Mouse (Mus musculus) layer of hippocampus, postnatal 25 days (tissue): ENCODE results near the gene Rbm20. TPM values are rescaled to one million over a fixed set of nuclear protein-coding genes. Genes with fewer than 3 reads are reported as not detected.

Source experiments
- DNase-seq, 2 experiments: peaks; one replicate each; pipeline ENCODE4 v3.0.0; 2022; ENCODE audit warnings: mixed read lengths in 2 of 2, low spot score in 1 of 2; ENCODE audit errors: extremely low spot score in 1 of 2
- total RNA-seq, 2 experiments: library from RNA; stranded (reverse); gene quantifications; 2 replicates each; pipeline ENCODE4 v1.2.3; 2021

Gene Rbm20
- total RNA-seq, 2 experiments from 2014 or later: 2.7 to 3.4 TPM

GRCm38 (mm10) chr19:53751420-53752185 lies 74.5 kb downstream of the Rbm20 start:
- no peak for DNase-seq

- no peak for DNase-seq
Observed at GRCm38 (mm10) chr19:53752993-53753392, 75.9 kb downstream of the Rbm20 start.

DNA sequence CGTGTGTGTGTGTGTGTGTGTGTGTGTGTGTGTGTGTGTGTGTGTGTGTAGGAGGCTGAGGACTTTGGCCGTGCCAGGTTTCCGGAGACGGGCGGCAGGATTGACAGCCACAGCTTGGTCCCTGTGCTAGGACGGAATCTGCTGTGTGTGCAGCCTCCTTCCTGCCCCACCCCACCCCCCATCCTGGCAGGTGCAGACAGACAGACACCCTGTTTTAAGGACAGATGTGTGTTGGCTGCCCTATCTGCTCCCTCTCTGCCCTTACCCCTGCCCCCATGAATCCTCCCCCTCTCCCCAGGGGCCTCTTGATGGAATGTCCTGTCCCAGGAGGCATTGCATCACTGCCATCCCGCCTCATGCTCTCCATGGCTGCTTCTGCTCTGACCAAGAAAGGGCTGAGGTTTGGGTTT lies 77.3 kb downstream of the Rbm20 start:
- no peak for DNase-seq

DNA sequence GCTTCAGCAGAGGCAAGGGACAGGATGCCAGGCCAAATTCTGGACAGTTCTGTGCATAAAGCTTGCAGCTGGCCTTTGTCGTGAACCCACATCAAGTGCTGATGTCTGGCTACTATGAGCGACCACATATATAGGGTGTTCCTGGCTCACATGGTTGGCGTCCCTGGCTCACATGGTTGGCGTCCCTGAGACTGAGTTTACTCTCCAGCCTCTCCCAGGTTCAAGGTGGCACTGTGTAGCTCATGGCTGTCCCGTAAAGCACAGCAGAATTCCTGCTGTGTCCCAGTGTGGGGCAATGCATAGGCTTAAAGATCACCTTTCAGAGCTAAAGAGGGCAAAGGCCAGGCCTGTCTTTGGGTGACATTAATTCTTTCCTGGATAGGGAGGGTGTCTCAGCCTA lies 78.2 kb downstream of the Rbm20 start:
- DNase-seq: no peak

GRCm38 (mm10) chr19:53757432-53758109 lies 80.5 kb downstream of the Rbm20 start:
- DNase-seq: no peak

GRCm38 (mm10) chr19:53758881-53759418 lies 81.8 kb downstream of the Rbm20 start:
- no peak for DNase-seq

DNA sequence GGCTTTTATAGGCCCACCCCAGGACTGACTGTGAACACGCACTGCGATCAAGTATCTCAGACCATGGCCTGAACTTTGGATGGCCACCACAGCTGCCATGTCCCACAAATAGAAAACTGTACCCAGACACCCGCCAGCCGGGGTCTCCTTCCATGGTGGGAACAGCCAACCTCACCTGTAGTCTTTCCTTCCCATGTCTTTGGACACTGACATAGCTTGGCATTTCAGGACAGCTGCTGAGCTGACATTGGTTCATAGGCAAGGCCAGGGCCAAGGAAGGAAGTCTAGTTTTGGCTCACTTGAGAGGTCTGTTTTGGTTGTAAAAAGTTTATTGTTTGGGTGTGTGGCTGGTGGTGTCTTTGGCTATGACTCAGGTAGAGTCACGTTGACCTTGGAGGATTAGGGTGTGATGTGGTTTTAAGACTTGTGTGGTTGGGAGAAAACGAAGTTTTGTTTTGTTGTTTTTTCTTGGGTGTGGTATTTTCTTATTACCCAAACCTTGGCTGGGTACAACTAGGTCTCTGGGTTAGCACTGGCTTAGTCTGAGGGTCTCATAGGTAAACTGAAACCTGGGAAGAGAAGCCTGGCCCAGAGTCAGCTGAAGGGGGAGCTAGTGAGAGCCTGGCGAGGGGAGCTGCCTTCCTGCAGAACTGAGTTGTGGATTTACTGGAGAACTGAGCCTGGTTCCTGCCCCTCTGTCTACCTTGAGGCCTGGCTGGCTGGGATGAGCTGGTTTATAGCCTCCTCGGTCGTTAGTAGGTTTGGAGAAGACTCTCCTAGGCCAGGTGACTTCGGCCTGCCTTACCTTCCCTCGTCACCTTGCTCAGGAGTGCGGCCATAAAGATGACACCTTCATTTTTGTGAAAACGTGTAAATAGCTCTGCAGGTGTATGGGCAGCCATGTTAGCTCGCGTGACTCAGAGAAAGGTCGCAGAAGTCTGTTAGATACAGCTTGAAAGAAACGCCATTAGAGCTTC lies 83.3 kb downstream of the Rbm20 start:
- no peak for DNase-seq

GRCm38 (mm10) chr19:53762749-53763438 lies 85.8 kb downstream of the Rbm20 start:
- no peak for DNase-seq

- no peak for DNase-seq
Observed at GRCm38 (mm10) chr19:53764688-53765478, 87.8 kb downstream of the Rbm20 start.

- no peak for DNase-seq
Observed at GRCm38 (mm10) chr19:53768478-53768877, 91.4 kb downstream of the Rbm20 start.

- no peak for DNase-seq
Observed at GRCm38 (mm10) chr19:53773937-53774640, 97.0 kb downstream of the Rbm20 start.

GRCm38 (mm10) chr19:53774641-53775350 lies 97.7 kb downstream of the Rbm20 start:
- DNase-seq: no peak

- no peak for DNase-seq
Observed at GRCm38 (mm10) chr19:53779402-53779801, 102.3 kb downstream of the Rbm20 start.

DNA sequence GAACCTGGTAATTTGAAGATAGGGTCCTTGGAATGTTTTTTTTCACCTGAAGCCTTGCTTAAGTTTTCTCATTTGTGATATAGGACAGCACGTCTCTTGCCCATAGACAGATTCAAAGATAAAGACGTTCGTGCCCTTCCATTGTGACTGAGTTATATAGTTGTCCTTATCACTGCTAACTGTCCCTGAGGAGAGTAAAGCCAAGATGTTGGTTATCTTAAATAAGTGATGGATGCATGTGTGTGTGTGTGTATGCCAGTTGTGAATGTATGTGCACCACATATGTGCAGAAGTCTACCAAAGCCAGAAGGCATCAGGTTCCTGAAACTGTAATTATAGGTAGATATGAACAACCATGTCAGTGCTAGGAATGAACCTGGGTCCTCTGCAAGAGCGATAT lies 102.7 kb downstream of the Rbm20 start:
- no peak for DNase-seq

GRCm38 (mm10) chr19:53780752-53781602 lies 103.9 kb downstream of the Rbm20 start:
- no peak for DNase-seq

- DNase-seq: no peak
Observed at GRCm38 (mm10) chr19:53781826-53782225, 104.7 kb downstream of the Rbm20 start.

DNA sequence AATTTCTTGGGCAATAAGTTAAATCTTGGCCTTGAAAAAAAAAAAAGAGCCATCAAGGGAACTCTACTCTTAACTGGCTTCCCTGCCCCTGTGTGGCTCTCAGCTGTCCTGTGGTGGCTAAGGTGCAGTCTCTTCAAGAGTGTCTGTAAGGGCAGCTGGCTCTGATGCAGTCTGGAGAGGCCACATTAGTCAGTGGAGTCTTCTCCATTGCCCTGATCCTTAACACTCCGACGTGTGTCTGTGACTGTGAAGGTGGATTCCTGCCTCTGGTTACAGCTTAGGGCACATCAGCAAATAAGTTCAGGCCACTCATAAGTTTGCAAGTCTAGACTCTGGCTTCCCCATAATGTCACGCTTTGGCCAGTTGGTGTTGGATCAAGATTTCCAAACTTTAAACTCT lies 108.2 kb downstream of the Rbm20 start:
- DNase-seq: no peak
